Mouse (Mus musculus): ENCODE results near the gene 1810055G02Rik.
A peak's percentile ranks its signal among the peaks of the same experiment; 100 is the strongest.

The 1810055G02Rik gene

DNA sequence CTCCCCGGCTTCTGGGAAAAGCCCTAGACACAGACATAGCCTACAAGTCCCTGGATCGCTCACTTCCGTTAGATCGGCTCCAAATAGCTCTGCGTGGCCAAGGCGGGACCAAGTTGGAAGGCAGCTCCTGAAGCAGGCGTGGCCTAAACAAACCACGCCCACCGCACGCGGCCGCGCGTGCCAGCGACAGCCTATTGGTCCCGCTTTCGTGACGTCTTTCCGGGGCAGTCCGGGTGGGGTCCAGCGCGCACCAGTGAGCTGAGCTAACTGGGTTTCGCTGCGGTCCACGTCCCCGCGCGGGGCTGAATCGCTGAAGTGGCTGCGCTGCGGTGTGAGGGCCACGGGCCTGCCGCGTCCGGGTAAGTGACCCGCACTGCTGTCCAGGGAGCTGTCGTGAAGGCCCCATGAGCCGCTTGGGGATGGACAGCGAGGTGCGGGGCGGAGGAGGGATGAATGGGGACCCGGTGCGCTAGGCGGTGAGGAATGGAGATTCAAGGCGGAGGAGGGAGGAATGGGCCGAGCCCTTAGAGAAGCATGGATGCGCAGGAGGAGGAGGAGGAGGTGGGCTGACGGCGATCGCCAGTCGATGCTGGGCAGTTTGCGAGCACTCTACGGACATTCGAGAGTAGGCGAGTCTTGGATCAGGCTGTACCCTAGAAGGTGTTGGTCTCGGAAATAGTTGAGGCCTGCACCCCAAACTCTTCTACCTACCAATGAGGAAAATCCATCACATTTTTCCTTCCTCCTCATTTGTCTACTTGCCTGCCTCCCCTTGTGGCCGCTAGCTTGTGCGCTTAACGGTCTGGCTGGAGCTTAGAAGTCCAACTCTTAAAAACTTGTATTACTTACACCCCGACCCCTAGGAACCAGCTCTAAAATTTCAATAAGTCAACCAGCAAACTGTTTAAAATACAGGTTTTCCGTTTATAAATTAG is at the start of gene 1810055G02Rik:
Gene 1810055G02Rik, plus strand, starts transcription at position 216 of the 935 bp plus-strand sequence.
- peak; percentile 96 for ATAC-seq (ENCODE audit: low TSS enrichment)

DNA sequence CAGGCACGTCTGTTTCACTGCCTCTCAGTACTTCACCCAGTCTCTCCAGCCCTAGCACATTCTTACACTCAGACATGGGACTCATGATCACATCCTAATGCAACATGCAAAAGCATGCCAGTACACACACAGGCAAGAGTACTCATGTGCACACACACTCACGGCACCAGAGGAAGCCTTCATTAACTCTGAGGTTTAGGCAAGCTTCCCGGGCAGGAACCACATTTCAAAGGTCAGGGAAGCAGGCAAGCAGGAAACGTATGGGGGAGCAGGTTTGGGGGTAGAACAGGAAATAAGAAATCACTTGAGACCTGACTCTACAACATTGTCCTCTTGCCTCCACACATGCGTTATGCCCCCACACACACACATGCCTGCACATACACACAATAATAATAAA is 42.6 kb upstream of the 1810055G02Rik start:
- ATAC-seq (ENCODE audit: low TSS enrichment): no peak

DNA sequence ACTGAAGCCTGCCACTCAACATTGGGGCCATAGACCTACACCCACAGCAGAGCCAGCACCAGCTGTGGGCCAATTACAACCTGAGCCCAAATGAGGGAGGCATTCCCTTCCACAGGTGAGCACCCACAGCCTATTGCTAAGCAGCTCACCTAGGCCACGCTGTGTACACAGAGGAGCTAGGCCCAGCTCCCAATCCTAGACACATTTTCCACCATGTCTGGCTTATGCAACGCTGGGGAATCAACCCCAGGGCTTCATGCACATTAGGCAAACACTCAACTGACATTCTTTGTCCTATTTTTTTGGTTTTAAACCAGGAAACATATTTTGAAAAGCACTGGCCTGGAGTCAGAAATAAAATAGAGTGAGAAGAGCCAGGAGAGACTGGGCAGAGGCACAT is 41.5 kb upstream of the 1810055G02Rik start:
- ATAC-seq (ENCODE audit: low TSS enrichment): no peak

DNA sequence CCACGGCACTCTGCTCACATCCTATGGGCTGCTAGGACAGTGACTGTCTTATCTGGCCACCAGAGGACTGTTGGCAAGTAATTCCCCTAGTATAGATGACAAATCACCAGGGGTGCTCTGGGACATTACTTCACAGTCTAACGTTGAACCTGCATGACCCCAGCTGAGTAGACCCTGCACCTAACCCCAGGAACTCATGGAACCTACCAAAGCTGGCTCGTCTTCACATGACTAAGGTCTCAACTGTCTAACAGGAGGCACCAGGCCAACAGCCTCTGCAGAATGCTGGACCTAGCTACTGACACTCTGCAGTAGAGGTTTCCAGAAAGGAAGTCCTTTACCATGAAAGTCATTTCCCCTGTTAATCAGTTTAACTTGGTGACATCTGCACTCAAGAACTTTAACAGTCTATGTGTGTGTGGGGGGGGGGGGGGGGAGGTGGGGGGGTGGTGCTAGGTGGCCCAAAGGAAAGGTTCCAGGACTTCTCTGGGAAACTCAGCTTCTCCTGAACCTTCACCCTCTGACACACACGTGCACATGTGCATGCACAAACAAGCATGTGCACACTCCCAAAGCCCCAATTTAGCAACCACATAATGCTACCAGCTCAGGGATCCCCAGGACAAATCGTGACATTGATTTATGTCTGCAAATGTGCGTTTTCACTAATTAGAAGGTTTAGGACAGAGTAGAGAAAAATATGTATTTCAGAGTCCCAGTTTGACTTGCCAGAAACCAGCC is 40.8 kb upstream of the 1810055G02Rik start:
- ATAC-seq (ENCODE audit: low TSS enrichment): no peak

DNA sequence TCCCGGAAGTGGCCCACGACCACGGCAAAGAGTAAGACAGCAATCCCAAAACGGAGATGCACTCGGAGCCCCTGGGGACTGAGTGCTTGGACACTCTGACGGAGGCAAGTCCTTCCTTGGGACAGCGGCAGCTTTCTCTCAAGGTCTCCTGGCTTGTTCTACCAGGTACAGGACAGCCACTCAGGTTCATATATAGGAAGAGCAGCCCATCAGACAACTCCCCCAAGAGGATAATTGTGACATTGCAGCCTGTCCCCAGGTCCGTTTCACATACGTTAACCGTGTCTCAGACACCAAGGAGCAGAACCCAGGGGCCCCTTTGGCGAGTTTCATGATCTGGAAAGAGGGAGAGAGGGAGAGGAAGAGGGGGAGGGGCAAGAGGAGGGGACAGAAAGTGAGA is 40.1 kb upstream of the 1810055G02Rik start:
- no peak for ATAC-seq (ENCODE audit: low TSS enrichment)

DNA sequence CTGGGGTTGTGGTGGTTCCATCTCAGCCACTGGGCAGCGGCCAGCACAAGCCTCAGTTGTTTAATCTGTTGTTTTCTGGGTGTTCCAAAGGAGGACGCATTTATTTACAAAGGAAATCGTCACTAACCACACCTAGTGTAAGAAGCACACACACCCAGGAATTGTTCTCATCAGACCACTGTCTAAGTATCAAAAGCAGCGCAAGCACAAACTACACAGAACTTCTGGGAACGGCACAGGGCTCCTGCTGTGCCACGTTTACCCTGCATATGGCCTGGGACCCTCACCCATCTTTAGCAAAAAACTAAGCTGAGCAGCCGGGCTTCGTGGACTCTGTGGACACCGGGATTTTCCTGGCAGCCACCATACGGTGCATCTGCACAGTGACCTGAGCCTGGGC is 39.5 kb upstream of the 1810055G02Rik start:
- no peak for ATAC-seq (ENCODE audit: low TSS enrichment)

DNA sequence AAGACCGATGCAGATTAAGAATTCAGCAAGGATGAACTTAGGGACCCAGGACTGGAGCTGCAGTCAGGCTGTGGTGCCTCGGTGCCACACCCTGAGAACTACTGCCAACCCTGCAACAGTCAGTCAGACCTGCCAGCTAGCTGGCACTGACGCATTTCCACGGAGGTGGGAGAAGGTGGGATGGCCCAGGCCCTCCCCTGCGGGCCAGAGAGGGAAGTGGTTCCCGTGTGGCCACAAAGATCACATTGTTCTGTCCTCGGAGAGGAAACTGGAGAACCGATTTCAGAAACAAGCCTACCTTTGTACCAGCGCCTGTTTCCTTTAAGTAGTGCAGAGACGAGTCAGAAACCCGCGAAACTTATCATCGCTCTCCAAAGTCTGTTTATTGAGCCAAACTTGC is 39.0 kb upstream of the 1810055G02Rik start:
- ATAC-seq (ENCODE audit: low TSS enrichment): no peak

DNA sequence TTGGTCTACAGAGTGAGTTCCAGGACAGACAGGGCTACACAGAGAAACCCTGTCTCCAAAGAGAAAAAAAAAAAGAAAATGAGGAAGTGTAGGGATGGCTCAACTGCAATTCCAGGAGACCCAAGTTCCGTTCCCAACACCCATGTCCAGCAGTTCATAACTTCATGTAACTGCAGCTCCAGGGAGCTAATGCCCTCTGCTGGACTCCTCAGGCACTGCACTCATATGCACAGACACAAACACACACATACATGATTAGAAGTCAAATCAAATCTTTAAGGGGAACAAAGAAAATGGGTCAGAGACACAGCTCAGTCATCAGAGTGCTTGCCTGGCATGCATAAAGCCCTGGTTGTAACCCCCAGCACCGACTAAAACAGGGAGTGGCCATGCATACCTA is 34.9 kb upstream of the 1810055G02Rik start:
- no peak for ATAC-seq (ENCODE audit: low TSS enrichment)

DNA sequence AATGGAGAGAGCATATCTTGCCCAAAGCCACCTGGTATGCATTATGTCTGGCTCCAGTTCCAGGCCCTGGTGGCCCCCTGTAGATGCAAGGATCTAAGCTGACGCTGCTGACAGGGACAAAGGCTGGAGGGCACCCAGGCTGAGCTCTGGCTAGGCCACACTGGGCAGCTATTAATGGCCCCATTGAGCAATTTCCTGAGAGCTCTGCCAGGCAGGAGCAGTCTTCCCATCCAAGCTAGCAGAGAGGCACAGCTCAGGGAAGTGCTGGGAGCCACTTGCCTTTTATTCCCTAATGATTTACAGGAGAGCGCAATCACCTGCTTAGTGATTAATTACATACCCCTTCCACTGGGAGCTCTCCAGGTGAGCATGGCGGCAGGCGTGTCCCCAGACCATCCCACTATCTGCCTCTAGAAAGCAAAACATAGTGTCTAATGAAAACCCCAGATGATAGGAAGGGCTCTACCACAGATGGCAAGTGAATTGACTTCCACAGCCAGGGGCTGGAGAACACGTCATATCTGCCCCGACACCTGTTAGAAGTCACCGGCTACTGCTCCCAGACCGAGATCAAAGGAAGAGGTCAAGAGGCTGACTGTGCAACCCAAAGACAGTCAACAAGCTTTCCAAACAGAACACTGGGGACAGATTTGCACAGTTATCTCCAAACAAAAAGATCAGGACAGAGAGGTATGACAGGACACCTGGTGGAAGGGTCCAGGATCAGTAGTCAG is 33.8 kb upstream of the 1810055G02Rik start:
- no peak for ATAC-seq (ENCODE audit: low TSS enrichment)

DNA sequence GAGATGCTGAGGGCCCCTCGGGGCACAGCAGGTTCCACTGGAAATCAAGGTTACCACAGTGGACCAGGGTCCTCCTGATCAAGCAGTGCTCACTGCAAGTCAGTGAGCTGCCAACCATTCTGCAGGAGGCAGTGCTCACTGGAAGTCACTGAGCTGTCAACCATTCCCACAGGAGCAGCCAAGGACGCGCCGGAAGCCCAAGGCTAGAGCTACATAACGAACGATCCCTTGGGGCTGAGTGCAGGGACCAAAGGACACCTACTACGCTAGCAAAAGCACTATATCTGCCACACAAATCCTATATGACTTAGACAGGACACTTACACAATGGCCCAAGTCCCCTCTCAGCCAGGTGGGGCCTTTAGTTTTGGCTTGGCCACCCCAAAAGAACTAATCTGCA is 27.4 kb upstream of the 1810055G02Rik start:
- no peak for ATAC-seq (ENCODE audit: low TSS enrichment)

DNA sequence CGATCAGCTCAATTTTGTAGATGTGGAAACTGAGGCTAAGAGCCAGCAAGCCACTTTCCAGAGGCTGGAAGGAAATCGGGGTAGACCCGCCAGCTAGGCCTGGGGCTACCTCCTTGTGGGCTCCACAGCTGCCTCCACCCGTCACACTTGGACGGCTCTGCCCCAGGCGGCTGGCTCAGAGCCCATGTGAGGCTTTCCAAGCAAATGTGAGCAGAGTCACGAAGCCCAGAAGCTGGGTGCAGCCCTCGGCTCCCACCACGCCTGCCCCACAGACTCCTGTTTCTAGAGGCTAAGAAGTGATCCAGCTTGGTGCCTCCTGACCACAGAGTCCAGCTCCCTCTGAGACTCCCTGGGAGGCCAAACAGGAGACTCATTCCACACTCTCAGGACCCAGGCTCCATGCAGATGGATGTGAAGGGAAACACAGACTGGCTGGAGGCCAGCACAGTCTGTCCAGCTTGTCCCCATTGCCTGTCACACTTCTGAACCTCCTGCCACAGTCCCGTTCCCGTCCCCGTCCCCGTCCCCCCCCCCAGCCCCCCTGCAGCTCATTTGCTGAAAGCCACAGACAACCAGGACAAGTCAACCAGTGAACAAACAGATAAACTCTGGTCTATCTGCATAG is 26.7 kb upstream of the 1810055G02Rik start:
- no peak for ATAC-seq (ENCODE audit: low TSS enrichment)

DNA sequence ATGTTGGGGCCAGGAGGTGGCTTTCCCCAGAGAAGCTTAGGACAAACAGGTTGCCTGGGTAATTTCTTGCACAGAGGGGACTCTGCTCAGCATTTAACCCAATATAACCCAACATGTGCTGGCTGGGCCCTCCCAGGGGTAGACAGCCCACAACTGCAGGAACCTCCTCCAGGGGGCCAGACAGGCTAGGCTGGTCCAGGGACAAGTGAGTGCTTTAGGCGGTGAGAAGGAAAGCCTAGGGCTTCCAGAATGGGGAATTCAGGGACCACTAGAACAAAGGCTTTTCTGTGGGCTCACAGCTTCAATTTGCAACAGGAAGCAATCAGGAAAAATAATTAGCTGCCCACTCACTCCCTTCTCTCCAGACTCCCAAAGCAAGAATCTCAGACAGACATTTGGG is 23.7 kb upstream of the 1810055G02Rik start:
- no peak for ATAC-seq (ENCODE audit: low TSS enrichment)

DNA sequence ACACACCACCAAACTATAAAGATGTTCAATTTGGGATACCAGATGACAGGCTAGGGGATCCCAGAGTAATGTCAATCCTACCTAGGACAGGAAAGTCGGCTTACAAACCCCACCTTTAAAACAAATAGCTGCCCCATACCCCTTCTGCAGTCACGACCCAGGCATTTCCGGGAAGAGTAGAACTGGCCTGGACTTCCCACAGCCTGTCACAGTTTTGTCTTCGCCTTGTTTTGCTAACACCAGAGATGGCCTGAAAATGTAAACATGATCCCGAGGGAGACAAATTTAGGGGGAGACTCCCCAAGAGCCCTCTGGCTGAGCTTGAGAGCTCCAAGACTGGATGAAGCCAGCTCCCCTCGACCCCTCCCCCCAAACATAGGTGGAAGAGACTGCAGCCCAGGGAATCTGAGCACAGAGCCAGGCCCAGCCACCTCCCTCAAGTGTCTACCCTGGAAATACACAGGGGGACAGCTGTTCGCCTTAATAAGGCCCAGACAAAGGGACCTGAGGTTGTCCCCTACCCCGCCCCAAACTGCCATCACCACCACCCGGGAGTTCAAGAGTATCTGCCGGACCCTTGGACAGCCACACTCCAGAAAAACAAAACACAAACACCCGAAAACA is 23.0 kb upstream of the 1810055G02Rik start:
- ATAC-seq (ENCODE audit: low TSS enrichment): no peak

DNA sequence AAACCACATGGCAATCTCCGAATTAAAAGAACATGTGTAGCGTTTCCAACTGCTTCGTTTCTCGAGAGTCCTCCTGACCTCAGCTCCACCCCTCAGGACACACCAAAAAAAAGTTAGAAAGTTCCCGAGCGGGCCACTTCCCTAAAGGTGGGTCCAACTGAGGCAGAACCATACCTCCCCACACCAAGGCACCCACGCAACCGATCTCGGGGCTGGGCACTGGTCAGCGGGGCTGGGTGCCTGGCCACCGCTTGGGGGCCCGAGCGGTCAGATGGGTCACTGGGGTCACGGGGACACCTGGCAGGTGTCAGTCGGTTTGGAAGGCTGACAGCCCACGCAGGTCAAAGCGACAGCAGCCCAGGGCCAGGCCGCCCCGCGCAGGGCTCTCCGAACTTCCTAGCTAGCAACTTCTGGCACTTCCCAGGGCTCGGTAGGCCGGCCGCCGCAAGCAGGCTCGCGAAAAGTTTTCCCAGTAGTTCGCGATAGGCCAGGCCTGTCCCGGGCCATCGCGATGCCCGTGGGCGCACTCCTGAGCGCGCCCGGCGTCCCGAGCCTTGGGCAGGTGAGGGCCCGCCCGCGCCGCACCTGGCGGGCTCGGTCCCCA is 22.4 kb upstream of the 1810055G02Rik start:
- ATAC-seq (ENCODE audit: low TSS enrichment): no peak

DNA sequence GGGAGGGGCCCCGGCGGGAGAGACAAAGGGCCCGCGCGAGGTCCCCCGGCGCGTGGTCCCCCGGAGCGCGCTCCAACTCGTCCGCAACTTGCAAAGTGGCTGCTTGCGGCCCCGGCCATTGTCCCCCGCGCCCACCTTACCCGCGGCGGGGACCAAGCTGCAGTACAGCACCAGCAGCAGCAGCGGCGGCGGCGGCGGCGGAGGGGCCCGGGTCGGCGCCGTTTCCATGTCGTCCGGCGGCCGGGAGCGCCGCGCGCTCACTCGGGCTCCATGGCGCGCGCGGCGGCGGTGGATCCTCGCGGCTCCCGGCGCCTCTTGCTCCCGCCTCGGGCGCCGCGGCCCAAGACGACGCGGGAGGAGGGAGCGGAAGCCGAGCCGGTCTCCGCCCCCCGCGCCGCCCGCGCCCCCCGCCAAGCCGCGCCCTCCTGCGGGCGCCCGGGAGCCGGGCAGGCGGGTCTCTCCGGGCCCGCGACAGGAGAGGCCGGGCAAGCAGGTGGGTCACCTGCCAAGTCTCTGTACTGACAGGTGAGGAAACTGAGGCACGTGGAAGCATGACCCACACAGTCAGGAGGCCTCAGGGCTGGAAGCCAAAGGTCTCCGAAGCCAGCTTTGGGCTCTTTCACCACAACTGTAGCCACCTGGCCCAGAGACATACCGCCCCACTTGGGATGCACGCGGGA is 21.7 kb upstream of the 1810055G02Rik start, which contains the start of gene Lrp5:
Gene Lrp5, minus strand, starts transcription at position 350 of the 680 bp plus-strand sequence.
- no peak for ATAC-seq (ENCODE audit: low TSS enrichment)

DNA sequence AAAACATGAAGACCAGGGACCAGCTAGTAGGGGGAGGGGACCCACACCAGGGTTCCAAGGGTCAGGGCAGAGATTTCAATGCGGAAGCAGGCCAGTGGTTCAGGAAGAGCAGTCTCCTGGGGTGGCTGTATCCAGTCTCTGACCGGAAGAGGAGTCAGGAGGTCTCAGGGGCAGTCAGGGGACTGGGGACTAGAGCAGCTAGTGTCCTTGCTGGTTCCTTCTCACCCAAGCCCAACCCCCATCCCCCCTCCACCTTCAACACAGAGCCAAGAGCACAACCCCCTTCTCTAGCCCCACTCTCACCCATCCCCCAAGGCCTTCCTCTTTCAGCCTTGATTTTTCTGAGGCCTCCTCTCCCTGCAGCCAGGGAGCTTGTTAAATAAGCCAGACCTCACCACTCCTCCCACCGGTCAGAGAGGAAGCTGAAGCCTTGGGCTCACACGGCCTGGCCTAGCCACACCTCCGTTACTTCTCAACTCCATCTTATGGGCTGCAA is 20.4 kb upstream of the 1810055G02Rik start:
- no peak for ATAC-seq (ENCODE audit: low TSS enrichment)

DNA sequence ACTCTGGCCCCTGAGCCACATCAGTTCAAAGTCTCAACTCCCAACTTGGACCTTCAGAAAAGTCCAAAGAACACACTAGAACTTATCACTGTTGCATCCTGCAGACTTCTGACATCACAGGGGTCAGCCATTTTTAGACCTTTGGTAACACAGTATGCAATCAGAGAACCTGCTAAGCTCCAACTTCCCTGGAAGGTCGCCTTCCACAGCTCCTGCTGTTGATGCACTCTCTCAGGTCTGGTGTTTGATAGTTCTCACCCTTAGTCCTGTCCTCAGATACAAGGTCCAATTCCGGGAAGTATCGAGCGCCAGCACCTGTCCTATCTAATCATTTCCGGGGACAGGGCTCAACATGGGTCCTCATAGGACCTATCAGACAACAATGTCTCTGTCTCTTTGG is 16.8 kb upstream of the 1810055G02Rik start:
- no peak for ATAC-seq (ENCODE audit: low TSS enrichment)

DNA sequence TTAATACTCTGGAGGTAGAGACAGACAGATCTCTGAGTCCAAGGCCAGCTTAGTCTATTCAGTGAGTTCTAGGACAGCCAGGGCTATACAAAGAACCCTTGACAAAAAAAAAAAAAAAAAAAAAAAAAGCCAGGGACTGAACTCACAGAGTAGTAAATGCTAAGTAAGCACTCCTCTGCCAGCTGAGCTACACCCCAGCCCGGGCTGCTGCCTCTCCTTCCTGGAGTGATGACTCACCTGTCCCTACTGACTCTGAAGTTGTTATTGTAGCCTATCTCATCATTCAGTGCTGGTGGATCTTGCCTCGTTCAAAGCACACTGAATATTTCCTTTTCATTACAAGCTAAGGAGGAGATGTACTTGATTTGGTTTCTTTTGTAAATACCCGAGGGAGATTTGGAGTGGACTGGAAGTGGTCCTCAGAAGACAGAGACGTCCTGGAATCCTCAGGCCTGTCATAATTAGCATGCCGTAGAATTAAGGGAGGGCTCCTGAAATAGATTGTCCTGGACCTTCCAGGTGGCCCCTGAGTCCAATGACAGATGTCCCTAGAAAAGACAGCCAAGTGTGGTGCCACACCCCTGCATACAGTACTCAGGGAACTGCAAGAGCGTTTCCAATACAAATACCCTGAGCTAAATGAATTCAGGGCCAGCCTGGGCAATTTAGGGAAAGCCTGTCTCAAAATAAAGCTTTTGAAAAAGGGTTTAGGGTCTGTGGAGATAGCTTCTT is 15.5 kb upstream of the 1810055G02Rik start:
- ATAC-seq (ENCODE audit: low TSS enrichment): no peak

DNA sequence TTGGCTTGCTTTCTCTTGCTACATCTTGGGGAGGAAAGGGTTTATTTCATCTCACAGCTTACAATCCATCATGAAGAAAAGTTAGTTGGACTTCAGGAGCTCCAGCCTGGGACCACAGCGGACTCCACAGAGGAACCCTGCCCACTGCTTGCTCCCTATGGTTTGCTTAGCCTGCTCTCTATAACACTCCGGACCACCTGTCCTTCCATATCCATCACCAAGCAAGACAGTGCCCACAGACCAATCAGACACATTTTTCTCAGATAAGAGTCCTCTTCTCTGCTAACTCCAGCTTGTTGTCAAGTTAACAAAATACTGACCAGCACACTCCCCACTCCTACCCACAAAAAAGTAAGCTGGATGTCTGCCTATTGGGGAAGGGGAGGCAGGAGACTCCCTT is 13.6 kb upstream of the 1810055G02Rik start:
- no peak for ATAC-seq (ENCODE audit: low TSS enrichment)
